Mouse (Mus musculus) brain, adult 2 months (tissue): ENCODE results near the gene Slc9a9.

ENCODE experiments used
- DNase-seq: peaks from one replicate; pipeline ENCODE4 v3.0.0; 2011; ENCODE audit warnings: low read depth, low spot score

Slc9a9 gene

GRCm38 (mm10) chr9:94945569-94946135 lies 275.9 kb downstream of the Slc9a9 start:
- DNase-seq, result no peak

GRCm38 (mm10) chr9:94947246-94947645 lies 277.5 kb downstream of the Slc9a9 start:
- no peak for DNase-seq

GRCm38 (mm10) chr9:94950676-94951075 lies 281.0 kb downstream of the Slc9a9 start:
- peak; percentile 23 for DNase-seq

- DNase-seq, result no peak
Measured at GRCm38 (mm10) chr9:94955645-94956044, 285.9 kb downstream of the Slc9a9 start.

GRCm38 (mm10) chr9:94958382-94958781 lies 288.7 kb downstream of the Slc9a9 start:
- DNase-seq, result peak; percentile 91

GRCm38 (mm10) chr9:94968596-94969120 lies 298.9 kb downstream of the Slc9a9 start:
- no peak for DNase-seq

GRCm38 (mm10) chr9:94969131-94969530 lies 299.4 kb downstream of the Slc9a9 start:
- DNase-seq, result peak; percentile 48

- DNase-seq, result peak; percentile 76
Measured at GRCm38 (mm10) chr9:94972021-94972420, 302.3 kb downstream of the Slc9a9 start.

GRCm38 (mm10) chr9:94972693-94973092 lies 303.0 kb downstream of the Slc9a9 start:
- peak; percentile 73 for DNase-seq

GRCm38 (mm10) chr9:94976191-94976590 lies 306.5 kb downstream of the Slc9a9 start:
- DNase-seq, result no peak

GRCm38 (mm10) chr9:94993575-94993974 lies 323.9 kb downstream of the Slc9a9 start:
- DNase-seq, result no peak

- peak; percentile 64 for DNase-seq
Measured at GRCm38 (mm10) chr9:95020136-95020706, 350.5 kb downstream of the Slc9a9 start.

GRCm38 (mm10) chr9:95034140-95034970 lies 364.6 kb downstream of the Slc9a9 start:
- no peak for DNase-seq

- no peak for DNase-seq
Measured at GRCm38 (mm10) chr9:95036209-95036608, 366.5 kb downstream of the Slc9a9 start.

GRCm38 (mm10) chr9:95042420-95042819 lies 372.7 kb downstream of the Slc9a9 start:
- no peak for DNase-seq

GRCm38 (mm10) chr9:95052160-95052559 lies 382.5 kb downstream of the Slc9a9 start:
- no peak for DNase-seq

- DNase-seq, result no peak
Measured at GRCm38 (mm10) chr9:95053183-95053582, 383.5 kb downstream of the Slc9a9 start.

- peak; percentile 55 for DNase-seq
Measured at GRCm38 (mm10) chr9:95055843-95056242, 386.1 kb downstream of the Slc9a9 start.

GRCm38 (mm10) chr9:95060702-95061101 lies 391.0 kb downstream of the Slc9a9 start:
- peak; percentile 26 for DNase-seq

GRCm38 (mm10) chr9:95067037-95067436 lies 397.3 kb downstream of the Slc9a9 start:
- no peak for DNase-seq

- no peak for DNase-seq
Measured at GRCm38 (mm10) chr9:95068466-95068865, 398.8 kb downstream of the Slc9a9 start.

GRCm38 (mm10) chr9:95070832-95071519 lies 401.3 kb downstream of the Slc9a9 start:
- no peak for DNase-seq
